Mouse (Mus musculus): ENCODE data around the gene Zc3h15.
"Not testable (repeated sequence)": the region's sequence is repeated elsewhere in the genome, so short reads cannot be mapped to it uniquely, and the experiment has no call there.

The Zc3h15 gene

GRCm38 (mm10) chr2:83674896-83675295 lies 30.7 kb downstream of the Zc3h15 start:
- no peak for DNase-seq

GRCm38 (mm10) chr2:83675681-83676080 lies 31.4 kb downstream of the Zc3h15 start:
- no peak for DNase-seq

DNA sequence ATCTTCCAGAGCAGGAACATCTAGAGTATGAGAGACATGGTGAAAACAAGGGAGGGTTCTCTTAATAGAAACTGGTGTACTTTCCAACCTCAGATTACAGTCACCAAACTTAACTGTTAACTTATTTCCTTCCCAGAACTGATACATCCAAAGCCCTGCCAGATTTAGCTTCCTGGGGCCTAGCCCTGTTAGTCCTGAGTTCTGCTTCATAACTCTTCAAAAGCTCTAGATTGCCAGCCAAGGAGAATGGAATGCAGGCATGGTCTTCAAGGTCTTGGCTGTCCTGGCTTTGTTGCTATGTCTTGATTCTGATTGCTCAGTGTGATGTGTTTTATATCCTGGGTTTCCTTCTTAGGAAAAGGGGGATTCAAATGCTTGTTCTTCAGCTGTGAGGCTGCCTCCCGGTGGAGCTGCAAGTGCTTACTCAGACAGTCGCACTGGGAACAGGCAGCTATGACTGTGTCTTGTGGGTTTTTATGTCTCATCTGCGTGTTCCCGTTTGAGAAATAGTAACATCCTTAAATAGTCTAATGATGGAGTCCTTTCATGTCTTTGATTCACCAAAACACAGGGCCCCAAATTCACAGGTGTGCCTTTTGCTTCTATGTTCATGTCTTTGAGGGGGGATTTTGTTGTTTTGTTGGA lies 32.1 kb downstream of the Zc3h15 start:
- DNase-seq = no peak

GRCm38 (mm10) chr2:83681332-83681731 lies 37.1 kb downstream of the Zc3h15 start:
- DNase-seq = no peak

GRCm38 (mm10) chr2:83681785-83682184 lies 37.5 kb downstream of the Zc3h15 start:
- DNase-seq = no peak

DNA sequence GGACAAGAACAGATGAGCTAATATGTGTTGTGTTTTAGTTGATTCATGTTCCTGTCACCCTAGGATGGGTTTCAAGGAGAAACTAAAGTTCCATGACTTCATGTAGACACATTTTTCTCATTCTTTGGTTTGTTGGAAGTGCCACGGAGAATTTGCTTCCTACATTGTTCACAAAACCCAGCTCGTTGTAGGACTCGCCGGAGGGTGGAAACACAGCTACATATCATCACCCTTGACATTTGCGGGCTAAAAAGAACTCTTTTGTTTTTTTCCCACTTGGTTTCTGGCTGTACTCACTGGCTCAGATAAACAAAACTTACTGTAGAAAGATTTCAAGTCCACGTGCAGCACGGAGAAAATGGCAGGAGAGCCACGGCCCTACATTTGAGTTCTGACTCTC lies 38.0 kb downstream of the Zc3h15 start:
- no peak for DNase-seq

GRCm38 (mm10) chr2:83683731-83684519 lies 39.7 kb downstream of the Zc3h15 start:
- no peak for DNase-seq

- DNase-seq = no peak
These were observed 40.5 kb downstream of the Zc3h15 start for GRCm38 (mm10) chr2:83684691-83685090.

DNA sequence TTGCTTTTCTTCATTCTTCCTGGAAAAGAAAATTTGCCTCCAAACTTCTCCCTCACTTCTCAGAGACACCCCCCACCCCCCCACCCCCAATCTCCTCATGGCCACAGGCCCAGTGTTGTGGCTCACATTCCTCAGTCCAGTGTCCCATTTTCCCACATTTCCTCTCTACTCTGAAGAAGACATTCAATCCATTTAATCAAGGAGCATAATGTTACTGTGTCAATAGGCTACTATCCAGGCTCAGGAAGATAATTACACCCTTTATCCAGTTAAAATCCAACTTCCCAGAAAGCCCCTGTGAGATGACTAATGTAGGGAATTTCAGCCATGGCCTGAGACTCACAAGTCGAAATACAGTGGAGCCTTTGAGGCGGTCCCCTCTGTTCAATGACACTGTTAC lies 46.1 kb downstream of the Zc3h15 start:
- no peak for DNase-seq

GRCm38 (mm10) chr2:83692651-83693545 lies 48.7 kb downstream of the Zc3h15 start:
- DNase-seq = no peak

DNA sequence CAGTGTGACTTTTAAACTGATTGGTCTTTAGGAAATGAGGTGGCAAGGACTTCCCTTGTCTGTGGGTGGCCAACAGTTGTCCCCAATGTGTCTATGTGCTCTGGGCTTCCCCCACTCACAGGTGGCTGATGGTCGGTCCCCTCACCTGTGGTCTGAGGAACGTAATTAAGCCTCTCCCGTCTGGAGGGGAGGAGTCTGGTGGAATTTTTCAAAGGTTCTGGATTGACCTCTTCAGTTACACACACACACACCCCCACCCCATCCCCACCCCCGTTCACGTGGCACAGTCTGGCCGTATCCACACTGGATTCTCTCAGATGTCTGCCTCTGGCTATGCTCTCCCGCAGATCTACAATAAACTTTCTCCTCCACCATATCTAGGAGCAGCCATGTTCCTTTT lies 49.8 kb downstream of the Zc3h15 start:
- no peak for DNase-seq

DNA sequence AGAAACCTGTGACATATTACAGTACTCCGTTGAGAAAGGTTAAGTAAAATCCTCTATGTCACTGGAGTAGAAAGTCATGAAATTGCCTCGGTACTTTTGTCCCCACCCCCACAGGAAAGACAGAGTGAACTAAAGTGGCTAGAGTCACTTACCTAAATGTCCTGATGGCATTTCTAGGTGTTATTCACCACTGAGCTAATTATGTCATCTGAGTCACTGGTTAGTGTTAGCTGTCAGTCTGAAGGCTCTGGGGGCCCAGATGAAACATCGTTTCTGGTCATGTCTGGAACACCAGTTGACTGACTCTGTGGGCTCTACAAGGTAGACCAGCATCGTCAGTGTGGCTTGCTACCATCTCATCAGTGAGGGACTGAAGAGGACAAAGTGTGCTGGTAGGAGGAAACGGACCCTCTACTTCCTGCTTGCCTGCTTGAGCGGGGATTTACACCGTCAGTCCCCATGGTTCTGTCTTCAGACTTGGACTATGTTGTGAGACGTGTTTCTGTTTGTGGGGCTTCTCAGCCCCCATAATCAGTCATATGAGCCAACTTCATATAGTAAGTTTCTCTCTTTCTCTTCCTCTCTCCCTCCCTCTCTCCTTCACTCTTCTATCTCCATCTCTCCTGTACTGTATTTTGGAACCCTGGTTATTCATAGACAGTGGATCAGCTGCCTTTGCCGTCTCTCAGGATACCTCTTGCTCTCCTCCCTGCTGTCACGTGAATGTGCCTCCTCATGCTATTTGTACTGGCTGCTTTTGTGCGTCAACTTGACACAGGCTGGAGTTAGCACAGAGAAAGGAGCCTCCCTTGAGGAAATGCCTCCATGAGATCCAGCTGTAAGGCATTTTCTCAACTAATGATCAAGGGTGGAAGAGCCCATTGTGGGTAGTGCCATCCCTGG lies 51.4 kb downstream of the Zc3h15 start:
- no peak for DNase-seq

DNA sequence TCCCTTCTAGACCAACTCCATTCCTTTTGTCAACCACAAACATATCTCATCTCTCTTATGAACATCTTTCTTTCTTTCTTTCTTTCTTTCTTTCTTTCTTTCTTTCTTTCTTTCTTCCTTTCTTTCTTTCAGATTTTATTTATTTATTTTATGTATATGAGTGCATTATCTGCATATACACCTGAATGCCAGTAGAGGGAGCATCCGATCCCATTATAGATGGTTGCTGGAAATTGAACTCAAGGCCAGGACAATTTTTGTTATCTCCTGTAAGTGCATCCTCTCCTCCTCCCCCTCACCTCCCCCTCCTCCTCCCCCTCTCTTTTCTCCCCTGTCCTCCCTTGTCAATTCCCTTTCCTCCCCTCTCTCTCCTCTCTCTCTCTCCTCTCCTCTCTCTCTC lies 54.2 kb downstream of the Zc3h15 start:
- DNase-seq = no peak

GRCm38 (mm10) chr2:83699324-83699723 lies 55.1 kb downstream of the Zc3h15 start:
- DNase-seq = no peak

DNA sequence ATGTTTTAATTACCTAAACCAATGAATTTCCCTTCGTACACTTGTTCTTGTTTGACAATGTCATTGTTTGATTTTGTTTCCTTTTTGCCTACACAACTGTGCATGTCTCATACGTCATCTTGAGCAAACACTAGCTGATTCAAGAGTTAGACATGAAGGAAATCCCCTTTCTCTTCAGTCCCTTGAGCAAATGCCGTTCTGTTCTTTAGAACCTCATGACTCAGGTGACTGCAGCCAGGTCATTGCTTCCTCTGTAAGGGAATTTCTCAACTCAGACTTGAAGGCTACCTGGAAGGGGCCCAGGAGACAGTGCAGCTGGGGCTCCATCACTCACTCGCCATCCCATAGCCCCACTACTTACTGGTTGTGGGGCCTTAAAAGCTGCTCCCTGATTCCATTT lies 56.4 kb downstream of the Zc3h15 start:
- no peak for DNase-seq

DNA sequence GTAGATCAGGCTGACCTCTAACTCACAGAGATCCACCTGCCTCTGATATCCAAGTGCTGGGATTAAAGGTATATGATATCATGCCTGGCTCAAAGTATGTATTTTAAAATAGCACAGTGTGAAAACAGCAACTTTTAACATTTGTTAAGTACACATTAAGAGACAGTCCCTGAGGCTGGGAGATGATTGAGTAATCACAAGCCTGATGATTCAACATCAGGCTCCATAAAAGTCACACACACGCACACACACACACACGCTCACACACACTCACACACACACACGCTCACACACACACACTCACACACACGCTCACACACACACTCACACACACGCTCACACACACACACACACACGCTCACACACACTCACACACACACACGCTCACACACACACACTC lies 58.2 kb downstream of the Zc3h15 start:
- no peak for DNase-seq

- no peak for DNase-seq
These were observed 61.4 kb downstream of the Zc3h15 start for GRCm38 (mm10) chr2:83705580-83706158.

DNA sequence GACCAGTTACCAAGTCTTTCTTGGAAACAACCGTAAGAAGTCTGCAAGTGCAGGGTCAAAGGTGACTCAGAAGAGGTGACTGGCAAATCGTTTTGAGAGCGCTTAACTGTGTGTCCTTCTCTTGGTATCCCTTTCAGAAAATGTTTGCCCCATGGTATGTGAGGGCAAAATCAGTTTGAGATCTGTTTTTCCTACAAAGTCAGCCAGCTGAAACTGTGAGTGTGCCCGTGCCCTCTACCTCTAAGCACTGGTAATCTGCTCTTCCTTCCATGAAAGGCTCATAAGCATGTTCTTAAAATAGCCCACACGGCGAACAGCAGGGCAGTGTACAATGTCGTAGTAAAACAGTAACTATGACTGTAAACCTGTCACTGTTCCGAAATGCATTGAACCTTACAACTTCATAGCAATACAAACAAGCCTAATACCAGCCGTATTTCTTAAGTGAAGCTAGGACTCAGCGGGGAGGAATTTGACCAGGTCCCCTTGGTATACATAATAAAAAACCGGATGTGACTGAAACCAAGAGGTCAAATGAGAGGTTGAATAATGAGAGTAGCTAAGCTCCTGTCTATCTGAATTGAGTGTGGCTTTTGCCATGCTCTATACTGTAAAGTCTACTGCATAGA lies 65.8 kb downstream of the Zc3h15 start:
- no peak for DNase-seq

DNA sequence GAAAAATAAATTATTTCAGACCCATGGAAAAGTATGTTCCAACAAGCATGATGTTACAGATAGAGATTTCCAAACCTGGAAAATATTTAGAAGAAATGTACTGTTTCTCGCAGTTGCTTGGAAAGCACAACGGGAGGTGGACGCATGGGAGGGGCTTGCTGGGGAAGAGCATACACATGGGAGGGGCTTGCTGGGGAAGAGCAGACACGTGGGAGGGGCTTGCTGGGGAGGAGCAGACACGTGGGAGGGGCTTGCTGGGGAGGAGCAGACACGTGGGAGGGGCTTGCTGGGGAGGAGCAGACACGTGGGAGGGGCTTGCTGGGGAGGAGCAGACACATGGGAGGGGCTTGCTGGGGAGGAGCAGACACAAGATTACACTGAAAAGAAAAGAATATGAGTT lies 69.0 kb downstream of the Zc3h15 start:
- not testable (repeated sequence) for DNase-seq

DNA sequence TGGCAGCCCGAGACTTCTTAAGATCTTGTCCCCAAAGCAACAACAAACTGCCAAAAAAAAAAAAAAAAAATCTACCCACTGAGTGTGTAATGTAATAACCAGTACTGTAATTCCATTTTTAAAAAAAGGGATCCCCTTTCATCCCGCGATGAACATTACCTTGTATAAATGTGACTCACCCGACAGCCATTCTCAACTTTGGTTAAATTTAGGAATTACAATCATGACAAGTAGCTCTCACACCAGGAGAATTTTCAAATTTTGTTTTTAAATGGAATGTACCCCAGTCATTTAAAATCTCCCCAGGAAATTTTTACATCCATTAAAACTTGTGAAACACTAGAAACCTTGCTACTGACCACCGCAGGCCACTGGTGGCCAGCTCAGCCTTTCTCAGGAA lies 69.7 kb downstream of the Zc3h15 start:
- DNase-seq = no peak
